Mouse (Mus musculus): ENCODE measurements around the gene Maf.

DNA sequence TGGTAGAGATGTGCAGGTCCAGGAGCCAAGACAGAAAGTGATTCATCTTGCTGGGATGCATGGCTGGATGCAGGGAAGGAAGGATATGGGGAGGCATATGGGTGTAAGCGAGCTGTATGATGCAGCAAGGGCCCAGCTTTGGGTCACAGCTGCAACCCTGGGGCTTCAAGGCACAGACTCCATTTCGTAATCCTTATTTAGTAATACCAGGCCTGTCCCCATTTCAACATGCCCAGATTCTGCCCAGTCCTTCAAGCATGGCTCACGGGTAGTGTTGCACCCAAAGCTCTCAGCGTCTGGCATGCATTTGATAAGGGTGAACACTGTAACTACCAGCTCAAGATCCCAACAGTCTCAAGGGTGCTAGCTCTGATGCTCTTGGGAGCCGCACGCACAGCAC, 11.0 kb upstream of the Maf start:
- no peak for TF ChIP-seq FLI1 (IDR thresholded peaks at IDR 0.05; ENCODE audit: low read length)
- TF ChIP-seq GATA1 (IDR thresholded peaks at IDR 0.05; ENCODE audit: borderline replicate concordance, low read length): no peak

Measured in megakaryocyte, embryonic 14.5 days (primary cell).